Mouse (Mus musculus): ENCODE results near the gene Lcn9. TPM values are rescaled to one million over a fixed set of nuclear protein-coding genes. Genes with fewer than 3 reads are reported as not detected.
"Not testable (repeated sequence)": the region's sequence is repeated elsewhere in the genome, so short reads cannot be mapped to it uniquely, and the experiment has no call there.

Lcn9 gene
- polyA plus RNA-seq, 1 experiment from 2014 or later: not detected

GRCm38 (mm10) chr2:25813364-25813763 lies 9.6 kb upstream of the Lcn9 start:
- no peak overlapping the region for H3K4me3 ChIP-seq
- WGBS: 80% methylated on average over 5 of the region's 5 CpGs

GRCm38 (mm10) chr2:25815748-25816147 lies 7.2 kb upstream of the Lcn9 start, which contains the start of gene Glt6d1:
TSS of gene Glt6d1 (minus strand) at chr2:25815848.
- H3K4me1 ChIP-seq; H3K9ac ChIP-seq; H3K4me3 ChIP-seq; H3K9me3 ChIP-seq; H3K27ac ChIP-seq; H3K4me2 ChIP-seq (replicated peaks); ATAC-seq (ENCODE audit: low FRiP score, low read depth); H3K27me3 ChIP-seq; H3K36me3 ChIP-seq: not testable (repeated sequence)
- WGBS: 71% methylated on average over 1 of the region's 1 CpGs

More at GRCm38 (mm10) chr2:25813364-25813763, 9.6 kb upstream of the Lcn9 start:
- no peak overlapping the region for H3K4me2 ChIP-seq (replicated peaks)
- no peaks in the 10 kb centered on the region for H3K36me3 ChIP-seq
- H3K27ac ChIP-seq: no peak overlapping the region
- H3K27me3 ChIP-seq: no peaks in the 10 kb centered on the region
- no peaks in the 10 kb centered on the region for H3K4me1 ChIP-seq
- H3K9me3 ChIP-seq: no peaks in the 10 kb centered on the region
- ATAC-seq (ENCODE audit: low FRiP score, low read depth): no peak
- H3K9ac ChIP-seq: no peak overlapping the region

- Histone ChIP-seq H3K9me3 (no peaks in the 10 kb centered on the region), H3K4me2 (replicated peaks) (no peak overlapping the region), H3K4me1 (no peaks in the 10 kb centered on the region), H3K27me3 (no peaks in the 10 kb centered on the region), H3K4me3 (no peak overlapping the region), H3K36me3 (no peaks in the 10 kb centered on the region), H3K27ac (no peak overlapping the region), H3K9ac (no peak overlapping the region)
- ATAC-seq (ENCODE audit: low FRiP score, low read depth): no peak
- WGBS: 84% methylated on average over 3 of the region's 3 CpGs
Observed at GRCm38 (mm10) chr2:25824751-25825150, 1.8 kb downstream of the Lcn9 start.

GRCm38 (mm10) chr2:25828344-25828947 lies 5.5 kb downstream of the Lcn9 start:
- no peak overlapping the region for H3K4me3 ChIP-seq
- ATAC-seq (ENCODE audit: low FRiP score, low read depth): no peak
- no peak overlapping the region for H3K27ac ChIP-seq
- H3K9ac ChIP-seq: no peak overlapping the region
- WGBS: 78% methylated on average over 8 of the region's 8 CpGs
- H3K4me1 ChIP-seq: no peaks in the 10 kb centered on the region
- H3K27me3 ChIP-seq: no peaks in the 10 kb centered on the region
- no peak overlapping the region for H3K4me2 ChIP-seq (replicated peaks)
- H3K36me3 ChIP-seq: no peaks in the 10 kb centered on the region
- H3K9me3 ChIP-seq: no peaks in the 10 kb centered on the region

GRCm38 (mm10) chr2:25830786-25831185 lies 7.8 kb downstream of the Lcn9 start:
- no peak overlapping the region for H3K9ac ChIP-seq
- H3K27ac ChIP-seq: no peak overlapping the region
- H3K4me2 ChIP-seq (replicated peaks): no peak overlapping the region
- ATAC-seq (ENCODE audit: low FRiP score, low read depth): no peak
- no peaks in the 10 kb centered on the region for H3K36me3 ChIP-seq
- no peaks in the 10 kb centered on the region for H3K27me3 ChIP-seq
- WGBS: 78% methylated on average over 3 of the region's 3 CpGs
- no peaks in the 10 kb centered on the region for H3K4me1 ChIP-seq
- H3K9me3 ChIP-seq: no peaks in the 10 kb centered on the region
- no peak overlapping the region for H3K4me3 ChIP-seq

- ATAC-seq (ENCODE audit: low FRiP score, low read depth): peak; percentile 59; the same call in 1 of the 2 replicates
- Histone ChIP-seq H3K4me1 (no peaks in the 10 kb centered on the region), H3K36me3 (no peaks in the 10 kb centered on the region), H3K27ac (no peak overlapping the region), H3K4me3 (no peak overlapping the region), H3K9ac (no peak overlapping the region), H3K27me3 (no peaks in the 10 kb centered on the region), H3K9me3 (no peaks in the 10 kb centered on the region), H3K4me2 (replicated peaks) (no peak overlapping the region)
- WGBS: 41% methylated on average over 5 of the region's 5 CpGs
Observed at GRCm38 (mm10) chr2:25836291-25836690, 13.3 kb downstream of the Lcn9 start.

GRCm38 (mm10) chr2:25842161-25842560 lies 19.2 kb downstream of the Lcn9 start:
- Histone ChIP-seq H3K4me3 (no peak overlapping the region), H3K9ac (no peak overlapping the region), H3K27ac (no peak overlapping the region), H3K4me2 (replicated peaks) (no peak overlapping the region), H3K4me1 (peaks cover 14% of the 10 kb centered on the region), H3K27me3 (no peaks in the 10 kb centered on the region), H3K36me3 (no peaks in the 10 kb centered on the region), H3K9me3 (no peaks in the 10 kb centered on the region)
- WGBS: 53% methylated on average over 4 of the region's 4 CpGs
- no peak for ATAC-seq (ENCODE audit: low FRiP score, low read depth)

- WGBS: 70% methylated on average over 1 of the region's 1 CpGs
Observed at GRCm38 (mm10) chr2:25842758-25843157, 19.8 kb downstream of the Lcn9 start.

GRCm38 (mm10) chr2:25844097-25844496 lies 21.1 kb downstream of the Lcn9 start:
- WGBS: 83% methylated on average over 3 of the region's 3 CpGs
- Histone ChIP-seq H3K9me3 (no peaks in the 10 kb centered on the region), H3K36me3 (no peaks in the 10 kb centered on the region), H3K4me3 (no peak overlapping the region), H3K27me3 (0 out of 2 replicates have a peak, but pooled peaks cover 3% of the 10 kb centered on the region), H3K9ac (no peak overlapping the region), H3K4me1 (peaks cover 14% of the 10 kb centered on the region), H3K4me2 (replicated peaks) (no peak overlapping the region), H3K27ac (no peak overlapping the region)
- no peak for ATAC-seq (ENCODE audit: low FRiP score, low read depth)

More at GRCm38 (mm10) chr2:25842758-25843157, 19.8 kb downstream of the Lcn9 start:
- no peaks in the 10 kb centered on the region for H3K36me3 ChIP-seq
- no peak overlapping the region for H3K27ac ChIP-seq
- H3K9ac ChIP-seq: no peak overlapping the region
- H3K4me1 ChIP-seq: peaks cover 14% of the 10 kb centered on the region
- H3K9me3 ChIP-seq: no peaks in the 10 kb centered on the region
- no peak overlapping the region for H3K4me2 ChIP-seq (replicated peaks)
- H3K27me3 ChIP-seq: no peaks in the 10 kb centered on the region
- no peak overlapping the region for H3K4me3 ChIP-seq
- ATAC-seq (ENCODE audit: low FRiP score, low read depth): no peak

GRCm38 (mm10) chr2:25846516-25846915 lies 23.6 kb downstream of the Lcn9 start:
- H3K4me1 ChIP-seq: peaks cover 14% of the 10 kb centered on the region
- H3K9me3 ChIP-seq: 0 out of 2 replicates have a peak, but pooled peaks cover 5% of the 10 kb centered on the region
- H3K4me3 ChIP-seq: no peak overlapping the region
- H3K27ac ChIP-seq: no peak overlapping the region; the same call in 1 of the 2 replicates
- ATAC-seq (ENCODE audit: low FRiP score, low read depth): no peak
- 60% methylated on average over 8 of the region's 8 CpGs for WGBS
- no peaks in the 10 kb centered on the region for H3K36me3 ChIP-seq
- H3K9ac ChIP-seq: no peak overlapping the region
- H3K4me2 ChIP-seq (replicated peaks): no peak overlapping the region
- H3K27me3 ChIP-seq: 0 out of 2 replicates have a peak, but pooled peaks cover 3% of the 10 kb centered on the region

- Histone ChIP-seq H3K4me2 (replicated peaks) (no peak within 1 kb of the TSS), H3K27me3 (0 out of 2 replicates have a peak, but pooled peaks cover 3% of the 10 kb centered on the region), H3K4me3 (no peak within 1 kb of the TSS), H3K9ac (no peak within 1 kb of the TSS), H3K4me1 (peaks cover 14% of the 10 kb centered on the region), H3K36me3 (no peaks in the 10 kb centered on the region), H3K27ac (no peak within 1 kb of the TSS; the same call in 1 of the 2 replicates), H3K9me3 (0 out of 2 replicates have a peak, but pooled peaks cover 5% of the 10 kb centered on the region)
- no peak for ATAC-seq (ENCODE audit: low FRiP score, low read depth)
- WGBS: 80% methylated on average over 16 of the region's 16 CpGs
Observed at GRCm38 (mm10) chr2:25847226-25847625, 24.3 kb downstream of the Lcn9 start, which contains the start of gene Sohlh1. TSS of gene Sohlh1 (minus strand) at chr2:25847248.

- Histone ChIP-seq H3K9me3 (0 out of 2 replicates have a peak, but pooled peaks cover 5% of the 10 kb centered on the region), H3K4me1 (peaks cover 20% of the 10 kb centered on the region), H3K4me2 (replicated peaks) (no peak overlapping the region), H3K27ac (no peak overlapping the region), H3K27me3 (0 out of 2 replicates have a peak, but pooled peaks cover 3% of the 10 kb centered on the region), H3K9ac (no peak overlapping the region), H3K4me3 (no peak overlapping the region), H3K36me3 (no peaks in the 10 kb centered on the region)
- 16% methylated on average over 4 of the region's 4 CpGs for WGBS
- ATAC-seq (ENCODE audit: low FRiP score, low read depth): no peak
Observed at GRCm38 (mm10) chr2:25850330-25850729, 27.4 kb downstream of the Lcn9 start.

Data from limb, embryonic 13.5 days (tissue).